Mouse (Mus musculus) monocyte, adult 2 months (primary cell): ENCODE results near the gene Crim1.

Experiments
- DNase-seq, 2 experiments: peaks; one replicate each; pipeline ENCODE4 v3.0.0; 2022; ENCODE audit warnings: low spot score in 2 of 2, low read depth in 1 of 2

The Crim1 gene

GRCm38 (mm10) chr17:78368481-78368880 lies 168.4 kb downstream of the Crim1 start:
- DNase-seq, result no peak

DNA sequence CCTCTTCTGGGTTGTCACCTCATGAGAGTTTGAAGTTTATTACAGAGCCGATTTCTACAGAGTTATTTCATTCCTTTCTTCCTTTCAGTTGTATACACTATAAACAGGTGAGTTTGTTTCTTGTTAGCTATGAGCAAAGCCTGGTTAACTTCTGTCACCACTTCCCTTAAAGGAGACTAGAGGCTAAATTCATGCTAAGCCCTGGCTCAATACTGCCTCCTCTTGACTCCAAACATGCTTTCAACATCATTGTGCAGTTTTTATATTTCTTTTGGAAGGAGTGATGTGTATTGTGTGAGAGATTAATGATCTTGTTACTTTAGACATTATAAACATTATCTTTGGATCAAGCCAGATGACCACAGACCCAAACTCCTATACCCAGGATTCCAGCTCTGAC lies 170.4 kb downstream of the Crim1 start:
- no peak for DNase-seq

DNA sequence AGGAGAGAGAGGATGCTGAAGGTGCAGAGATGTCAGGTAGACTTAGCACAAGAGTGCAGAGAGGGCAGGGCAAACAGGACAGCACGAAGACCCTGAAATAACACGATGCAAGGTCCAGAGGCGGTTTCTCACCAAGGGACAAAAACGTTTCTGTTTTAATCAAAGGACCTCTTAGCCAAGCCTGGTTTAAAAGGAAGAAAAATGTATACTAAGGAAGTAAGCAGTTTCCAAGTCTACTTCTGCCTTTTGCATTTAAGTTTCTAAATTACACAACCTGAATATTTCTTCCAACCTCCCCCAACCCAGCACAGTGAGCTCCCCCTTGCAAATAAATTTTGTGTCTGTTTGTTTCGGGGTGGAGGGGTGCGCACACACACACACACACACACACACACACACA lies 173.1 kb downstream of the Crim1 start:
- no peak for DNase-seq

DNA sequence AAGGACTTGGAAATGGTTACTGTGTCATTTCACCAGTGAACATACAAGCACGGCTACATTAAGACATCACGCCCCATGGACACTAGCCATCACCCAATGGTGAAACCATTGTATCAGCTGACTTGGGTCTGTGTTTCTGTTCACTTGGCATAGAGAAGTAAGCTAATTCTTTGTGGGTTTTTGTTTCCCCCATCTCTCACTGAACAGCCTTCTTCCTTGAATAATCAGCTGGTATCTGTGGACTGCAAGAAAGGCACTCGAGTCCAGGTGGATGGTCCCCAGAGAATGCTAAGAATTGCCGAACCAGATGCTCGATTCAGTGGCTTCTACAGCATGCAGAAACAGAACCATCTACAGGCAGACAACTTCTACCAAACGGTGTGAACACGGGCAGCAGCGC lies 173.8 kb downstream of the Crim1 start:
- DNase-seq, result no peak

DNA sequence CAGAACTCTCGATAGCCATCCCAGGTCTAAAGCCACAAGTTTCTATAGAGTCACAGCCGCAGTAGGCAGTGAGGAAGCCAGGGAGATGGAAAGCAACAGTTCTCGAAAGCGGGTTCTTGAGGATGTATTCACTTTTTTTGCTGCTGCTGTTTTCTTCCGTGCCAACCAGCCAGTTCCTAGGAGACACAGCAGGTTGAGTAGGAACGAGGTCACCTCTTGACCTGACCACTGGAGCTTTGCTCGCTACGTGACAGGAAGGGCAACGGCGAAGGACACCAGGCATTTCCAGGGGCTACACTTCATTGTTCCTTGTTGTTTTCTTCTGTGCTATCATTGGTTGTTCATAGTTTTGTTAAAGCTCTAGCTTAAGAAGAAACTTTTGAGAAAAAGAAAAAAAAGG lies 174.7 kb downstream of the Crim1 start:
- DNase-seq, result no peak

GRCm38 (mm10) chr17:78376587-78376986 lies 176.5 kb downstream of the Crim1 start:
- DNase-seq, result no peak

DNA sequence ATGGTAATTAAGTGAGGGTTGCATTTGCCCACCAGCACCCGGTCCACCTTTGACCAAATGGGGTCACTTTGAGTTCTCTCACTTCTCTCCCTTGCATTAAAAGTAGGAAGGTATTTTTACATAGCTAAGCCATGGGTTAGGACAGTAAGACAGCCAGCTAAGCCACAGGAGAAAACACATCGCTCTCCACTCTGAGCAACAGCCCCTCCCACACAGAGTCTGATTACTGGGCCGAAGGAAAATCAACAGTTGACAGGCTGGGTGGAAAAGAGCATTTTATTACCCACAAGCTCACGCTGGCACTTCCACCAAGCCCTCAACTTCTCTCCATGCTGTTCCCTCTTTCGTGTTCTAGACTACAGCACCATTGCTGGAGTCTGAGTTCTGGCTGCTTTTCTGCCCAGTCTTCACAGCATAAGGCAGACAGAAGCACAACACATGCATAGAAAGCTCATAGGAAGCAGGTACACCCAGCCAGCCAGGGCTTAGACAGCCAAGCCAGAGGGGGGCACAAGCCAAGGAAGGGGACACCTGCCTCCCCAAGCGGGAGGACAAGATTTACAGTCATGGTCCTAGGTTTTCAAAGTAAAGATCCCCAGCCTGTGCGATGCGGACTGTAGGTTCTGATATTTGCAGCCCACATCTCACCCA lies 179.2 kb downstream of the Crim1 start:
- no peak for DNase-seq

GRCm38 (mm10) chr17:78379730-78380245 lies 179.7 kb downstream of the Crim1 start:
- no peak for DNase-seq

DNA sequence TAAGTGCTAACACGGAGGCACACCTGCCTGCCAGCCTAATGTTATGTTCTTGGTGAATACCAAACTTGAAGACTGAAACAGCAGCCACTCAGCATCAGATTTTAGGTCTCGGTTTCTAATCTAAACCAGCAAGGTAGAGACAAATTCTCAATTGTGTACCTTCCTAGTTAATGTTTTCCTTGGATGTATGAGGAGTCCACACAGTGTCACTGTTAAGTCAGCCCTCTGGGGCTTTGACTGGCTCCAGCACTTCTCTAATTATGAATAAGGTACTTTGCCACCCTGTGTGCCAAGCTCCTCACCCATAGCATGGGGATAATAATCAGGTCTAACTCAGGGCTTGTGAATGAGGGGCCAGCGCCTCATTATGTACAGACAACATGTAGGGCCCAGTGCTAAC lies 182.3 kb downstream of the Crim1 start:
- DNase-seq, result no peak

- no peak for DNase-seq
Measured at GRCm38 (mm10) chr17:78387665-78388064, 187.6 kb downstream of the Crim1 start.

DNA sequence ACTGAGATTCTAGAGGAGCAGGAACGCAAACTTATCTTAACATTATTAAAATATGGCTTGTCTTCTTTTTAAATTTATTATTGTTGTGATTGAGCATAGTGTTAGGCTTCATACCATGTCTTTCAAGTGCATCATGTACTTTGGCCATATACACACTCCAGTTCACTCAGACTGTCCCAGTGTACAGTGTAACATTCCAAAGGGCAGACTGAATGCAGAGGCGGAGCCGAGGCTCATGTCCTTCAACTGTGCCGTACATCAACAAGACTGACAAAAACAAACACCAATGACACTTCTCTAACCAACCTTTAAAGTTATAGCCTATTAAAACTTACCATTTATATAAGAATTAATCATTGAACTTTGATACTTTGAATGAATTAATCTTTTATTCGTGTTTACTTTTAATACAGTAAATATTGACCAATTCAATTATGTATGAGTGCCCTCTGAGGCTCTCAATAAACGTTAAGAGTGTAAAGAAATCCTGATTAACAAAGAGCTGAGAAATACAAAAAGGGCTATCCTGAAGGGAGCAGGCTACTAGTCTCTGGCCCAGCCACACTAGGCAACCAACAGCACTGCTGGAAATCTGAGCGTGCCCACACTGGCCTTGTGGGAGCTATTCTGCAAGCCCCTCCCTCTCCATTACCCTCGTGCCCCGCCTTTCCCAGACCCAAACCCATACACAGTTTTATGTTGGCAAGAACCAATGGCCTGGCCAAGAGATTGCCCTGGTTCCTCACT lies 188.2 kb downstream of the Crim1 start:
- no peak for DNase-seq

GRCm38 (mm10) chr17:78389573-78389972 lies 189.5 kb downstream of the Crim1 start:
- DNase-seq, result no peak

GRCm38 (mm10) chr17:78392401-78393087 lies 192.5 kb downstream of the Crim1 start:
- DNase-seq, result no peak

- DNase-seq, result no peak
Measured at GRCm38 (mm10) chr17:78400130-78400840, 200.2 kb downstream of the Crim1 start.

DNA sequence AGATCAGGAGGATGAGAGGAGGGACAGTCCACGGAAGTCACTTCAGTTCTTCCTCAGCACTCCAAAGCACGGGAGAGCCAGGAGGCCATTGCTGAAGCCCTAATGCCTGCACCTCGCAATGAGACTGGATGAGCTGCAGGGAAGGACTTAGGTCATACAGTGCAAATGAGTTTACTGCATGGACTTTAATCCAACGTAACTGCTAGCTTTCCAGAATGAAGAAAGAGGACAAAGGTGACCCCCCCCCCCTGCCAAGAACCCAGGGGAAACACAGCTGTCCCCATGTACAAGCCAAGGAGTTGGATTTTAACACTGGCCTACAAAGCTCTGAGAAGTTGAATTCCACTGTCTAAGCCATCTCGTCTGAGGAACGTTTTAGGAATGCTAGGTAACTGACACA lies 201.3 kb downstream of the Crim1 start:
- DNase-seq, result no peak

- no peak for DNase-seq
Measured at GRCm38 (mm10) chr17:78401713-78402112, 201.7 kb downstream of the Crim1 start.

GRCm38 (mm10) chr17:78402174-78402573 lies 202.1 kb downstream of the Crim1 start:
- no peak for DNase-seq

- no peak for DNase-seq
Measured at GRCm38 (mm10) chr17:78403229-78403628, 203.2 kb downstream of the Crim1 start.

- no peak for DNase-seq
Measured at GRCm38 (mm10) chr17:78403804-78404203, 203.8 kb downstream of the Crim1 start.

- no peak for DNase-seq
Measured at GRCm38 (mm10) chr17:78405336-78405735, 205.3 kb downstream of the Crim1 start.

GRCm38 (mm10) chr17:78406854-78407253 lies 206.8 kb downstream of the Crim1 start:
- no peak for DNase-seq
